Mouse (Mus musculus): ENCODE measurements around the gene Itga9.

DNA sequence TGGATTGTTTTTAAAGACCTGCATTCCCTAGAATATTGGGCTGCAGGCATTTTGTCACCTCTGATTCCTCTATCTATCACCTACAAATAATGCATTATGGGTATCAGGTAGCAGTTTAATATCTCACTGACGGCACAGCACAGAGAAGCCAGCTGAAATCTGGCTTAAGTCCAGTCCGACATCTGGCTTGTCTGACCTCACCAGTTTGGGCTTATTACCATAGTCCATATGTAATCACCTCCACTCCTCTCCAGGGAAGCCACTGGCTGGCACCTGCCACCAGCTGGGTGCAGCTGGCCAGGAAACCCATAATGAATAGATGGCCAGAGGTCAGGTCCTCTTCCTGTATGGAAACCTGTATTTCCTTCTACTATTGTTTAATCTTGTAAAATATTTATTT lies 284.2 kb downstream of the Itga9 start:
- TF ChIP-seq CTCF (IDR thresholded peaks at IDR 0.05; ENCODE audit: borderline replicate concordance, insufficient read depth, low read depth, low read length) (no peak), POLR2A (IDR thresholded peaks at IDR 0.05; ENCODE audit: borderline replicate concordance, insufficient read depth, low read length) (no peak)
